Mouse (Mus musculus): ENCODE measurements around the gene Carhsp1. TPM values are rescaled to one million over a fixed set of nuclear protein-coding genes. Genes with fewer than 3 reads are reported as not detected.

Gene Carhsp1
- polyA plus RNA-seq, 1 experiment from 2014 or later: 89.9 TPM

DNA sequence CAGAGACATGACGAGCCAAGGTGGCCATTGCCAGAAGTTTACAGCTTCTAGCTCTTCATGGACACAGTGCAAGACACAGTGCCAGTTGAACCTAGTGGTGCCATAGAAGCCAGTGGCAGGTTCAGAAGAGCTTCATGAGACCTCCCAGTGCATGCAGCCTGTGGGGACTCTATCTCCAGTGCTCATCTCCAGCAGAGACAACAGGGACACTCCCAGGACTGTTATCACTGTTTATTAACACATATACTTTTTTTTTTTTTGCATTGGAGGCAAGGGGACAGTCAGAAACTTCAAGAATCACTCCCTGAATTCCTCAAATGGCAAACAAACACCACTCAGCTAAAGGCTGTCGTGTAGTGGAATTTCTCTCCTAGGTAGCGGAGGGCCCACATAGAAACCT, 58.5 kb downstream of the Carhsp1 start:
- 79% methylated on average over 3 of the region's 3 CpGs for whole genome bisulfite sequencing
- H3K9me3 ChIP-seq (replicated peaks; ENCODE audit: control insufficient read depth, low read length): no peaks in the 10 kb centered on the region
- ATAC-seq (ENCODE audit: insufficient read depth, low FRiP score): no peak

DNA sequence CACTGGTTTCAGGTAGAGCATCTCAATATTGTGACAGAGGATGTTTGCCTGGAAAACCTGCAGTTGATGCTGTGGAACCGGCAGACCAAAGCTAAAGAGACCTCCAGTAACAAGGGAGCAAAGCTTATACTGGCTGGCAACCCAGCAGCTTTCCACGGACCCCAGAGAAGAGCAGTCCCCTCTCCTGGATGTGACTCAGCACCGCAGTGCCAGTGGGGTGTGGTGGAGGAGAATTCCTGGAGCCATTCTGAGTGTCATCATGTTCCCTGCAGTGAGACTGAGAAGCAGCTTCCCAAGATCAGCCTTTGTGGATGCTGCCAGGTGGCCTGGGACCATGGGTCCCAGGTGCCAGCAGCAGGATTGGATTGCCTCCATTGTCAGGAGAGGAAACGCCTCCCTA, 58.9 kb downstream of the Carhsp1 start:
- H3K4me2 ChIP-seq (ENCODE audit: low read depth, low read length): no peak overlapping the region
- H3K27me3 ChIP-seq (ENCODE audit: control insufficient read depth, insufficient read depth, low read length): no peaks in the 10 kb centered on the region
- ATAC-seq (ENCODE audit: insufficient read depth, low FRiP score): no peak
- no peaks in the 10 kb centered on the region for H3K36me3 ChIP-seq (ENCODE audit: control insufficient read depth, insufficient read depth, low read length)
- no peaks in the 10 kb centered on the region for H3K4me1 ChIP-seq (ENCODE audit: control insufficient read depth, insufficient read depth, low read length)
- no peaks in the 10 kb centered on the region for H3K9me3 ChIP-seq (replicated peaks; ENCODE audit: control insufficient read depth, low read length)
- WGBS: 78% methylated on average over 4 of the region's 4 CpGs
- H3K4me3 ChIP-seq (replicated peaks; ENCODE audit: low read length): no peak overlapping the region
- no peak overlapping the region for H3K27ac ChIP-seq (ENCODE audit: low read length)
- no peak overlapping the region for H3K9ac ChIP-seq (ENCODE audit: low read length)

More for the DNA sequence above, 58.5 kb downstream of the Carhsp1 start:
- no peak overlapping the region for H3K9ac ChIP-seq (ENCODE audit: low read length)
- H3K4me2 ChIP-seq (ENCODE audit: low read depth, low read length): no peak overlapping the region
- no peak overlapping the region for H3K4me3 ChIP-seq (replicated peaks; ENCODE audit: low read length)
- H3K27ac ChIP-seq (ENCODE audit: low read length): no peak overlapping the region
- H3K4me1 ChIP-seq (ENCODE audit: control insufficient read depth, insufficient read depth, low read length): no peaks in the 10 kb centered on the region
- no peaks in the 10 kb centered on the region for H3K27me3 ChIP-seq (ENCODE audit: control insufficient read depth, insufficient read depth, low read length)
- H3K36me3 ChIP-seq (ENCODE audit: control insufficient read depth, insufficient read depth, low read length): no peaks in the 10 kb centered on the region

DNA sequence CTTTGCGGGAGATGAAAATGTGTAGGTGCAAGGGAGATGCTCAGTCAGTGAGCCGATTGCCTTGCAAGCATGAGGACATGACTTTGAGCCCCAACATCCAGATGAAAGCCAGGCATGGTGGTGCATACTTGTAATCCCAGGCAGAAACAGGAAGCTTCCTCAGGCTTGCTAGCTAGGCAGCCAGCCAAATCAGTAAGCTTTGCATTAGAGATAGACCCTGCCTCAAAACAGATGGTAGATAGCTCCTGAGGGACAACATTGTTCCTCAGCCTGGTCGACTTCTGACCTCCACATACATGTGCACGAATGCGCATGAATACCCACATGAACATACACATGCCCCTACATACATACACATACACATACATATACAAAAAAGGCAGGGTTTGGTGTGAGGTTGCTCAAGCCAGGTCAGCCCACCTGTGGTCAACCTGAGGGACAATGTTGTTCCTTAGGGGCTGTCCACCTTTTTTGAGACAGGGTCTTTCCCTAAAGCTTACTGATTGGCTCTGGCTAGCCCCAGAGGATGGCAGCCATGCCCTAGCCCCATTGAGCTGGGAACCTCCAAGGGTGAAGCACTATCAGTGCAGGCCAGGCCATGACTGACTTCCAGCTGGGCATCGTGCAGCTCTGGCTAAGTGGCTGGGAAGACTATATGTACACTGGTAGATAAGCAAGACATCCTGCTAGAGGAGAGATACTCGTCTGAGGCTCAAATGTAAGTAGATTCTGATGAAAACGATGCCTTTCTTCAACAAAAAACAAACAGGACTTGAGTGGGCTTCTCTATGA, 59.5 kb downstream of the Carhsp1 start:
- no peak overlapping the region for H3K4me3 ChIP-seq (replicated peaks; ENCODE audit: low read length)
- H3K27me3 ChIP-seq (ENCODE audit: control insufficient read depth, insufficient read depth, low read length): no peaks in the 10 kb centered on the region
- H3K9me3 ChIP-seq (replicated peaks; ENCODE audit: control insufficient read depth, low read length): no peaks in the 10 kb centered on the region
- no peaks in the 10 kb centered on the region for H3K4me1 ChIP-seq (ENCODE audit: control insufficient read depth, insufficient read depth, low read length)
- H3K27ac ChIP-seq (ENCODE audit: low read length): no peak overlapping the region
- no peak overlapping the region for H3K9ac ChIP-seq (ENCODE audit: low read length)
- 82% methylated on average over 8 of the region's 8 CpGs for WGBS
- ATAC-seq (ENCODE audit: insufficient read depth, low FRiP score): peak; percentile 56; the same call in 1 of the 2 replicates
- H3K36me3 ChIP-seq (ENCODE audit: control insufficient read depth, insufficient read depth, low read length): no peaks in the 10 kb centered on the region
- no peak overlapping the region for H3K4me2 ChIP-seq (ENCODE audit: low read depth, low read length)

DNA sequence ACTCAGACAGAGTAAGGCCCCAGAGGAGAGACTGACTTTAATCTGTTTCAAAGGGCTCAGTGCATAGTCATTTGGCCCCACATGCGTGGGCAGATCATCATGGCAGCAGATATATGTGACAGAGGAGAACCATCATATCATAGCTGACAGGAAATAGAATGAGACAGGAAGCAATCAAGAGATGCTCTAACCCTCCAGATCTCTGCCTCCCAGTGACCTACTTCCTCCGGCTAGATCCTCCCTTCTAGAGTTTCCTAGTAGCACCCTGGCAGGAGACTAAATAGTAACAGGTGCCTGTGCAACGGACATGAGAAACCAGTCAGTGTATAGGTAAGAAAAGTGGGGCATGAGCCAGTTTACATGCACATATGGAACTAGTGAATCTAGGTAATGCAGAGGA, 61.6 kb downstream of the Carhsp1 start:
- H3K4me3 ChIP-seq (replicated peaks; ENCODE audit: low read length): no peak overlapping the region
- ATAC-seq (ENCODE audit: insufficient read depth, low FRiP score): no peak
- H3K9me3 ChIP-seq (replicated peaks; ENCODE audit: control insufficient read depth, low read length): no peaks in the 10 kb centered on the region
- no peaks in the 10 kb centered on the region for H3K36me3 ChIP-seq (ENCODE audit: control insufficient read depth, insufficient read depth, low read length)
- no peaks in the 10 kb centered on the region for H3K4me1 ChIP-seq (ENCODE audit: control insufficient read depth, insufficient read depth, low read length)
- no peak overlapping the region for H3K4me2 ChIP-seq (ENCODE audit: low read depth, low read length)
- H3K9ac ChIP-seq (ENCODE audit: low read length): no peak overlapping the region
- WGBS: 68% methylated on average over 3 of the region's 3 CpGs
- no peak overlapping the region for H3K27ac ChIP-seq (ENCODE audit: low read length)
- no peaks in the 10 kb centered on the region for H3K27me3 ChIP-seq (ENCODE audit: control insufficient read depth, insufficient read depth, low read length)

Small RNAs within 50 kb of the gene (microRNA-seq; reads per million reads assigned to microRNA genes)
- gene Gm22137: not detected

Other genes starting within 250 kb of the Carhsp1 start
- not detected in 2 replicates for gene Tmem114, start 247.0 kb downstream of the Carhsp1 start, polyA plus RNA-seq (2015; fragmentation: Nextera tagmentation; extraction: Ambion mirVana)
- gene Mettl22, start 201.4 kb downstream of the Carhsp1 start, polyA plus RNA-seq (2015; fragmentation: Nextera tagmentation; extraction: Ambion mirVana): 14.6 and 18.7 TPM in 2 replicates
- 24.5 and 29.8 TPM in 2 replicates for gene Abat, start 158.7 kb downstream of the Carhsp1 start, polyA plus RNA-seq (2015; fragmentation: Nextera tagmentation; extraction: Ambion mirVana)
- gene Pmm2, start 34.5 kb downstream of the Carhsp1 start, polyA plus RNA-seq (2015; fragmentation: Nextera tagmentation; extraction: Ambion mirVana): 63.4 and 72.6 TPM in 2 replicates
- 19.7 and 20.3 TPM in 2 replicates for gene Tmem186, start 34.4 kb downstream of the Carhsp1 start, polyA plus RNA-seq (2015; fragmentation: Nextera tagmentation; extraction: Ambion mirVana)
- not detected in 2 replicates for gene Gm5767, start 8.6 kb upstream of the Carhsp1 start, polyA plus RNA-seq (2015; fragmentation: Nextera tagmentation; extraction: Ambion mirVana)
- gene Usp7, start 120.2 kb upstream of the Carhsp1 start, polyA plus RNA-seq (2015; fragmentation: Nextera tagmentation; extraction: Ambion mirVana): 24.4 and 28.6 TPM in 2 replicates
- 13.3 and 17.8 TPM in 2 replicates for gene 1810013L24Rik, start 157.9 kb upstream of the Carhsp1 start, polyA plus RNA-seq (2015; fragmentation: Nextera tagmentation; extraction: Ambion mirVana)